Mouse (Mus musculus): ENCODE data around the gene Macrod2.

Gene Macrod2

DNA sequence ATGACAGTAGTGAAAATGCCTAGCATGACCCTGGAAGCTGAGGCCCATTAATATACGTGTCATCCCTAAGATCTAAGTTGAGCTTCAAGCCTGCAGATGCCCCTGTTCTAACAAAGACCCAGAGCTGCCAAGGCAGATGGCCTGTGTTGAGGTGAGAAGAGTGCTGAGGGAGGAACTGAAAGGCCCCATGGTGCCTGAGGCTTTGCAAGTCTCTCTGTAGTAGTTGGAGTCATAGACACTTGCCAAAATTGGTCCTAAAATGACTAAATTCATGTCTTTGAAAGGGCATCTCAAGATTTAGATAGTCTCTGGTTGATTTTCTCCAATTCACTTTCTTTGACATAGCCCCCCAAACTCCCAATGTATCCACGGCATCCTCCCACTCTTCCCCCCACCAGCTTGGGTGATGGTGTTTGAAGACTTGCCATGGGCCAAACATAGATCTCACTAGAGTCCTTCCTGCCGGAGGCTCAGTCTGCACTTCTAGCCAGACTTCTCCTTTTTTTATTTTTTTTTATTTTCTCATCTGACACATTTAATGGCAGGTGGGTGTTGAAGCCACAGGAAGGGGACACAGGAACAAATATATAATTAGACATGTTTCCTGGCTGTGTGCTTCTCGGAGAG, 1439.2 kb downstream of the Macrod2 start:
- no peak for DNase-seq (ENCODE audit: low read depth, low spot score)

DNA sequence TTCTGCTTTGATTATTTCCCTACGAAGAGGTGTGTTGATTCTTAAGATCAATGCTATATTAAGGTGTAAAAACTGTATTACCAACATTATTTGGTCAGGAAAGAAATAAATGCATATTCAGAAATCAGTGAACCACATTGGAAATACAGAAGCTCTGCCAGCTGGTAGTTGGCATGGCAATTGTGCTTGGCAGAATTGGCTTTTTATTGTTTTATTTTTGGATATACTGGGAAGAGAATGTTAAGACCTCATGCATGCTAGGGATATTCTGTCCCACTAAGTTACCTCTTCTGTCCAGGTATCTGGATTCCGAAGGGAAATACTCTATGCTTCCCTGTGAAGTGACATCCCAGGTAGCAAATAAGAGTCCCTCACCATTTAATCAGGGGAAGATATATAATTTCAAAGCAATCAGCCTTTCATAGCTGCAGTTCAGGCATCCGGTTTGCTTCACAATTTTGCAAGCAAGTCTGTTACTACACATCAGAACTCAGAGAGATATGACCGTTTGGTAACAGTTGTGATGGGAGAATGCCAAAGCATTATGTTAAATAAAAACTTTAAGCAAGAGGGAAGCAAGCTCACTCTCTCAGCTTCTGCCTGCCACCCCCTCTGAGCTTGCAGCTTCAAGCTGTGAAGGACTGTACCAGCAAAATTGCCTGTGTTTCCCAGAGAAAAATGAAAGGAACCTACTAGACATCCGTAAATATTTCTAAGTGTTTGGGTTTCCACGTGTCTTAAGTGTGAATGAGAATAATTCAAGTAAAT, 1449.5 kb downstream of the Macrod2 start:
- no peak for DNase-seq (ENCODE audit: low read depth, low spot score)

DNA sequence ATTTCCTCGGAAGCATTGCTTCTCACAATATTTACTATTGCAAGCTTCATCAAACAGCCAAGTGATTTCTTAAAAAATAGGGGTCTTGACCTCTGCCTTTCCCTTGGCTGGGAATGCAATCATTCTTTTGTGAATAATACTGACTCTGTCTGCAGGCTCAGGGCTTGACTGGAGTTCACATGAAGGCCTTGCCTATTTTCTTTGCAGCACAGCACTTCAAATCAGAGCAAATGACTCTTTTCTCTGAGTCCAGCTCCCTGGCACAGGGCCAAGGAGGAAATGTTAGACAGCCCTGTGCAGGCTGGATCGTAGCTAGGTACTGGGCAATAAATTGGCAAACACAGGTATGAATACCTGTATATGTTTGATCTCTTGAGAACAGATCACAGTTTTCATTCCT, 1464.1 kb downstream of the Macrod2 start:
- no peak for DNase-seq (ENCODE audit: low read depth, low spot score)

DNA sequence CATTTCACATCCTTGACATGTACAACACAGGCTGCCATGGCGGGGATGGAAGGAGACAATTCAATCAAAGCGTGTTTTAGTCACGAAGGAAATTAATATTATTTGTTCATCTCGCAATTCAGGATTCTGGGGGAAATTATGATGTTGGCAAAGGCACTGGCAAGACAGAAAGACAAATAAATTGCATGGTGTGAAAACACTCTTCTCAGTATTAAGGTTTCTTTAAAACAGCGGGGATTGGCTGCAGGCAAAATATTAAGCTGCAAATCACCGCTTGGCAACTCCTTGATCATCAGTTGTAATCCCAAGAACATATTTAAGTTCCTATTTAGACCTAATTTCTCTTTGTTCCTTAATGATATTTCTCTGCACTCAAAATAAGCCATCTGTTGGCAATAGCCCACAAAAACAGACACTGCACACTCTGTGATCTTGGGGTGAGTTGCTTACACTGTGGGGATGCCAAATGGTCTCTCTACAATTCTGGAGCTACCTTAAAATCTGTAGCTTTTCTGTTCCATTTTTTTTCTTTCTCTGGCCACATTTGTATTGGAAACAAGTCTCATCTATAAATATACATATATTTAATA, 1466.7 kb downstream of the Macrod2 start:
- no peak for DNase-seq (ENCODE audit: low read depth, low spot score)

DNA sequence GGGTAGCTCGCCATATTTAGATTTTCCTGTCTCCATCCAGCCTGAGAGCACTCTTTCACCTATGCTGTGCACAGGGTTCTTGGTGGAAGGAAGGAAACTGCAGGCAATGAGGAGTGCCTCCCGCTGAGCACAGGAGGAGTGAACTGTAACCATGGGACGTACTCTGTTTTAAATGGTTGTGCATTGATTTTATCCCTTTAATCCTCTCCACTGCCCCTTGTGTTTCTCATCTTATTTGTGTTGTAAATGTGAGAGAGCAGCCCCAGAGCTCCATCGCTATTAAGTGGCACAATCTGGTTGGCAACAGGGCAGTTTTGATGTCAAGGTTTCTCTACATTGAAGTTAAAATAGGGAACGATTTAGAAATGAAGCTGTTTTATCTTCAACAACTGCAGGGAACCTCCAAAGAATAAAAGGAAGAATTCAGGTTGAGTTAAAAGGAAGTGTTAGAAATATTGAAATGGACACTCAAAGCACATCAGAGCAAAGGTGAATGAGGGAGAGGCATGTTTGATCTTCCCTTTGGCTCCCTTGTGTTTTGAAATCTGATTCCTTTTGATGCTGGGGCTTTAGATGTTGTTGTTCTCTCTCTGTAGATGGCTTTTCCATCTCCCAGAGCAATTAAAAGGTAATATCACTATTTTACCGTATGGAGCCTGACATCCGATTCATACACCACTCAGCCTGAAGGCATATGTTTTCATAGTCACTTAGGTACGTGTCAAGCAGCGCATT, 1467.6 kb downstream of the Macrod2 start:
- no peak for DNase-seq (ENCODE audit: low read depth, low spot score)

DNA sequence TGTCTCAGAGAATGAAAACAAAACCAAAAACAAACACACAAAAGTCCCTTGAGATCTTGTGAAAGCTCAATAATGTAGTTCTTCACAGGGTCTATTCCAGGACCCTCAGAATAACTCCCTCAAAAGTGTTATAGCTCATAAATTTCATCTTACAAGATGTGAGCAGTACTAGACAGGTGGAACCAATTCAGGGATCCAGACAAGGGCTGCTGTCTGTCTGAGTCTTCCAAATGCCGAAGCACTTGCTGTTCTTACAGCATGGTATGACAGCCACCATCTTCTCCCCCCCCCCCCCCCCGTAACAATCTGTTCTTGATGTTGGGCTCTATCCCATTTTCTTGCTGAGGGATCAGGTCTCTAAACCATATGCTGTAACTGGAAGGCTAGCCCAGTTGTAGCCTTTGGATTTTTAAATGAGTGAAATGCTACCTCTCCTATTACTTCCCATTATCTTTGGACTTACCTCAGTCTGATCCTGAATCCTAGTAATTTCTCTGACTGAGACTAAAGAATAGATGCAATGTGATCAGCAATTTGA, 1468.6 kb downstream of the Macrod2 start:
- no peak for DNase-seq (ENCODE audit: low read depth, low spot score)

DNA sequence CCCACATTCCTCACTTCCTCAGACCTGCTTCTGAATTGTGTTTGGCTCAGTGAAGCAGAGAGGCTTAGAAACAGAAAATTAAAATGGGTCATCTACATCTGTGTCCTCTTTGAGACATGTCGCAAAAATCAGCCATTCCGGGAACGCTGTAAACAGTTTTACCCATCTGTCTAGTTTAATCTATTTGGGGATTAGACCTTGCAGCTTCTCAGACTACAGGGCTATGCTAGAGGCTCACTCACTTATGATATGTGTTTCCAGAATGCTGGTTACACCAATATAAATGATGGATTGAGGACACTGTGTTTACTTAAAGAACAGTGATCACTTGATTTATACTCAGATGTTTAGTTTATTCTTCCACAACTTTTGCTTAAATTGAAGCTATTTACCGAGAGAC, 1475.8 kb downstream of the Macrod2 start:
- DNase-seq (ENCODE audit: low read depth, low spot score) = no peak

DNA sequence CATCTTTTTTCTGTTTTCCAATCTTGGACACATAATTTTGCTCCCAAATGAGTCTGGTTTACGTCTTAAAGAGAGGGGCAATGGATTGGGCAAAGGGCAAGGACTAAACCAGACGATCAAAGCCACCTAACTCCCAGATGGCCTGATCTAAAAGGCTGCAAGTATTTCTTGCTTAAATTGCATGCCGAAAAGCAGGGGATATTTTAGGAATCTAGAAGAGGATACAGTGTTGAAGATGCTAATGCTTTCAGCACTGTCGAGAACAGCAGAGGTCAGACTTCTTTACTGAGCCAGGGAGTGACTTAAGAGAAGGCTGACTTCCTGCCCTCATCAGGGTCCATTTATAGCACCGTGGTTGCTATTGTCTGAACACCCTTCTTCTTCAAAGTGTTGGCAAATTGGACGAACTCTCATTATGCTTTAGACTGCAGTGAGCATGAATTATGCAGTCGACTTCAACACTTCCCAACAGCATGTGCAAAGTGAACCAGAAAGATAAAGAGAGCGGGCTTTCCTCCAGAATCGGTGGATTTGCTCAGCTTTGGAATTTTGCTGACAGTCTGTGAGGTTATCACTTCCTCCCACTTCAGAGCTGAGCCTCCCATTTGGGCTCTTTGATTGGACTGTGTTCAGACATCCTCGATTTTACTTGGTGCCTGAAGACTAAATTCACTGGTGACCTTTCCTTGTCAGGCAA, 1481.2 kb downstream of the Macrod2 start:
- no peak for DNase-seq (ENCODE audit: low read depth, low spot score)

DNA sequence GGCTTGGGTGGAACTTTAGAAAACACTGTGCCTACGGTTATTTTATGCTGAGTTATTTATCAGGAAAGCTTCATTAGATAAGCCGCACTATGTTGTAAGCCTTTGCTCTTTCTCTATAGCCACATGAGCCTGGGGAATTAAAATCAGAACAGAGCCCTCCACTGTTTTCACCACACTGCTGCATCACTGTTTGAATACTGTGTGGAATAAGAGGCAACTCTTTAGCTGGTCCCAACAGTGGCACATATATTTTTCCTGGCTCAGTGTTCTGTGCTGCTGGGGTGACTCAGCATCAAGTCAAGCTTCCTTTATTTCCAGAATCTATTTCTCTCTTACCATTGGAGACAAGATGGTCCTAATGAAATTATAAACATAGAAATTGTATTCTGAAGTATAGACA, 1481.8 kb downstream of the Macrod2 start:
- DNase-seq (ENCODE audit: low read depth, low spot score) = no peak

DNA sequence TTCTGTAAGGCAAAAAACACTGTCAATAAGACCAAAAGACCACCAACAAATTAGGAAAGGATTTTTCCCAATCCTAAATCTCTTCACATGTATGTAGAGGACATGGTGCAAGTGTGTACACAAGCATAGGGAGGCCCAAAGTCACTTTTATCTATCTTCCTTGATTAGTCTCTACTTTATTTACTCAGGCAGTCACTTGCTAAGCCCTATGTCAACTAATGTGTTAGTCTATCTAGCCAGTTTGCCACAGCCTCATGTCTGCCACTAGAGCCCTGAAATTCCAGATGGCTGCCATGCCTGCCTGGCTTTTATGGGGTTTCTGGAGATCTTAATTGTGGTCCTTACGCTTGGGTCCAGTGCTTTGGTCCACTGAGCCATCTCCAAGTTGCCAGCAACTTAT, 1483.4 kb downstream of the Macrod2 start:
- no peak for DNase-seq (ENCODE audit: low read depth, low spot score)

DNA sequence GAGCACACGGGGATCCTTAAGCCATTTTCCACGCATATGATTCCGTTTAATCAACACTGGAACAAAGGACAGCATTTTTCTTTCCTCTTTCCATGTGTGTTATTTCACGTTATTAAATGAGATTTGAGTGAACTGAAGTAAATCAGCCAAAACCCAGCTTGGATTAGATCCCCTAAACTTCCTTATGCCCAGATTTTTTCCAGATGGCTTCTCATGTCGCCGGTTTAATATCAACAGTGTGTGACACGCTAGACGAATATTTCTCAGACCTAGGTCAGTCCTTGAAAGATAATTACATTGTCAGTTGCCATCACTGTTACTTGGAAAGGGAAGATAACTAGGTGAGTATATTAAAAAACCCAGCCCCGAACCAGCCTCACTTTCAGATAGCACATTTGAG, 1484.6 kb downstream of the Macrod2 start:
- DNase-seq (ENCODE audit: low read depth, low spot score) = no peak

DNA sequence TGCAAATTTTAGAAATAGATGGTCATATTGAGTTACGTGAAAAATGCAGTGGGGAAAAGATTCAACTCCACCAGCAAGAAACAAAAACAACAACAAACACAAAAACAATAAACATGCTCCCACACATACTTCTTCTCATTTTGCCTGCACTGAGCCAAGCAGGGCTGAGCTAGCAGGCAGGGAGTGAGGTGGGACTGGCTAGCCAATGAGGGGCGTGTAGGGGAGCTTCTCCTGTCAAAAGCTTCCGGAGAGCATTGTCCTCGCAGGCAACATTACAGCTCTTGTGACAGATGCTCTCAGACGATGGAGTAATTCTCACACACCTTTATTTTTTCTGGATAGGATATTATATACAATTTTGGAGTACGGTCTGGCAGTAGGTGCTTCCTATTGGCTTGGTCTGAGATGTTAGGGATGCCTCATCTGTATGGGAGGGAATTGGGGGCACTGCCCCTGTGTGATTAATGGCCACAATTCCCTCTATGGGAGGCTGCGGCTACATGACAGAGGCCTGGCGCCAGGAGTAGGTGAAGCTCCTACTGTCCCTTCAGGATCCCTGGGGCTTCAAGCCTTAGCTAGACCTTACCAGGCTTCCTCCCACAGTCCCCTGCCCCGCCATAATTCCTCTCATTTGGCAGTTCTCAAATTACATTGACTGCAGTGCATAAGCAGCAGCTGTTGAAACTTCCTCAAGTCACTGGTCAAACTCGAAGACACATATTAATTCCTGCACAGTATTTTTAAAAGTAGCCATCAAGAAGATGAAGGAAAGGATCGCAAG, 1491.8 kb downstream of the Macrod2 start:
- DNase-seq (ENCODE audit: low read depth, low spot score) = no peak

DNA sequence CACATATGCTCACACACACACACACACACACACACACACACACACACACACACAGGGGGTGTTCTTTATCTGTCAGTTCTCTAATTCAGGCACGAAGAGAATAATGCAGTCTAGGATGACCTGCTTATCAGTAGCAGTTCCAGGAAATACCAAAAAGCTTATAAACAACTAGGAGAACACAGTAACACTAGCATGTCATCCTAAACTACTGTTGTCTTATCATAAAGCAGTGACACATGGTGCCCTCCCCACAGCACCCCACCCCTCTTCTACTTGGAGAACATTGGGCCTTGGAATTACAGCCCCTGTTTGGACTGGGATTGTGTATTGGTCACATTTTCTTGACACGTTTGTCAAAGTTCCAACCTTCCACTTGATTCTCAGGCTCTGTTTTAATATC, 1494.4 kb downstream of the Macrod2 start:
- DNase-seq (ENCODE audit: low read depth, low spot score) = no peak

DNA sequence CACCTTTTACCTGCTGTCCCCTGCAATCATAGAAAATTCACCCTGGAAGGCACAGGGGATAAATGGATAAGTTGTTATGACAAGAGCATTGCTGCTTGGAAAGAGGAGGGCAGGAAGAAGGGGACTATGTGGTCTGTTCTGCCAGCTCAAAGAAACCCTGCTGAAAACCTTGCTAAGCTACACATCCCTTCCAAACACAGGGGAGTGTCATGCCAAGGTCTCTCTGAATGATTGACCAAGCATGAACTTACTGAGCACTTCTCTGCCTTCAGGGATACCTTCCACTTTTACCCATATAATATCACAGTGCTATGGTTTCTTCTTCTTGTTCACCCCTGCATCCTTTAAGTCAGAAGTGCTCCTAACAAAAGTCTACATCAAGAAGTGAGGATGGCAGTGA, 1502.8 kb downstream of the Macrod2 start:
- DNase-seq (ENCODE audit: low read depth, low spot score) = no peak

DNA sequence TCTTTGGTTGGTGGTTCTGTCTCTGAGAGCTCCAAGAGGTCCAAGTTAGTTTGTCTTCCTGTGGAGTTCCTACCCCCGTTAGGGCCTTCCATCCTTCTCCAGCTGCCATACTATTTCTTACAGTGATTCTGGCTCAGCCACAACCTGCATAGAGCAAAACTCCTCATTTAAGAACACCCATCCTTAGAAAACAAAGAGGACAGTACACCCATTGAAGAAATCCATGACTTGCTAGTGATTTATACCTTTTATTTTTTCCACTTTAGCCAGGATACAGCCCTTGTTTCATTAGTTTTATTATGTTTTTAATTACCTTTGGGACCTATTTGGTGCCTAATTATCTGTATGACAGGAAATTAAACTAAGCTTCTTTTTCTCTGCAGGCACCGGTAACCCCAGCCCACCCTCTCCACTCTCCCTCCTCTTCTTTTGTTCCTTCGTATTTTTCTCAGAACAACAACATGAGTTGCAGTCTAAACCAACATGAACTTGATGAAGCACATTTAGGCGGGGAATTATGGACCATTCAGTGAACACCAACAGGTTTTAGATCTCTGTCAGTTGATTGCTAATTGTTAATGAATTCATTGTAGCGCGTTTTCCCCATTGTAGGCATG, 1516.8 kb downstream of the Macrod2 start:
- DNase-seq (ENCODE audit: low read depth, low spot score) = no peak

DNA sequence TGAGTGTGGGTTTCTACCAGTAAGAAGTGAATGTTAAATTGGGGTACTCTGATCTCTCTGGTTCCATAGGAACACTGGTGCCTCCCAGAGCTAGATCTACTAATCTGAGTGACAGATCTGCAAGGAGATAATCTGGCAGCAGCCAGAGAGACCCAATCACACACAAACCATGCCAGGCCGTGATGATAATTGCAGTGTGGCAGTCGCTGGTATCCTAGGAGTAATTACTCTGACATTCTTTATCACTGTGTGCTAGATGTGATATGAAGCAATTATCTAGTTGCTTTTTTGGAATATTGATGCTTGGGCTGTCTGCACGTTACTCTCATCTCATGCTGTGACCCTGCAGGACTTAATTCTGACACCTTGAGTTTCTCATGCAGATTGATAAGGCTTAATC, 1518.4 kb downstream of the Macrod2 start:
- no peak for DNase-seq (ENCODE audit: low read depth, low spot score)

DNA sequence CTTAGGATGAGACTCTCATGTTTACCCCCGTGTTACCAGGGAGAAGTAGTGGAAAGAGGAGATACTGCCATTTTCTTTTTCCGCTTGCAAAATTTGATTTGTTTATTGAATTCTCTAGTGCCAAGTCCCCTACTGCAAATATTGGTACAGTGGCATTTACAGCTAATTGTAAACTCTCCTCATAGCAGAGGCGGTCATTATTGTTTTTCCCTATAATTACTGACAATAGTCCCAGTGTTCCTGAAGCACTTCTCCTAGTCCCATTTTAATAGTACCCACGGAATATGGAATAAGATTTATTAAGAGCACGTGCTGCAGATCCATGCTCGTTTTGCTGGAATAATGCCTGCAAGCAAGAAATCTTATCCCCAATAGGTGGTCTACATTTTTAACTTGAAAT, 1518.8 kb downstream of the Macrod2 start:
- DNase-seq (ENCODE audit: low read depth, low spot score) = no peak

DNA sequence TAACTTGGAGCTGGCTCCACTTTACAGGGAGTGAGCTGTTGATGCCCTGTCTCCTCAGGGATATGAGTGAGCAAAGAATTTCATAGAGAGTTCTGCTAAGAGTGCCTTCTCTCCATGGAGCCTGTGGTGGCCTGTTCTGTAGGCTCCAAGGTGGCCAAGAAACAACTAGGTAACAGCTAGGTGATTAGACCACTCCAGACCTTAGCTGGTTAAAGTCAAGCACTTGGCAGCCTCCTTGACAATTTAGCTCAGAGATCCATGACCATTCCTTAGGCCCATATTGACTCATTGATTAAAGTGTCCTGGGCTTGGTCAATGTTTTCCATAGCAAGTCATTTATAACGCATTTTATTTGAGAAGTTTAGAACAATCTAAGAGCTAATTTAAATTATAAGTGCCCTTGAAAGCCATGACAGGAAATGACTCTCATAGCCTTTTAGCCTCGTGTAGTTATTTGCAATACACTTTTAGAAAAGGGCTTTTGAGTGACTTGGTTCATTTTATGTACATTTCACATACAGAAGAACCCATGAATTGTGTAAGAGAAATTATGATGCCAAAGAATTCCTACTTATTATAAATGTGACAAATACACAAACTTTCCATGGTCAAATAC, 1525.4 kb downstream of the Macrod2 start:
- no peak for DNase-seq (ENCODE audit: low read depth, low spot score)

DNA sequence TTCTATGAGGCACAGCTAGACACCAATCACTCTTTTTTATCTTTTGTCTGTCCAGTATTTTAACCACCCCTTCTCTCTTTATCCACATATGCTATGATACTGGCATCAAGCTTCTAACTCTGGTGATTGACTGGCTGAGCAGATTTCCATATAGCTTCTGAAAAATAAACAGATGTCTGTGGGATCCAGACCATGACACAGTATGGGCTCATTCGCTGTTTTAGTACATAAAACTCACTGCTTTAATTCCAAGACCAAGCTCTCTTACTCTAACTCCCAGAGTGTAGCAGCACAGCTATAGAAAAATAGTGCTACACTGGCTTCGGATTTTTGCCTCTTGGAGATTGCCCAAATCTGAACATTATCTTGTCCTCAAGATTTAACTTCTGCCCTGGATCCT, 1540.0 kb downstream of the Macrod2 start:
- DNase-seq (ENCODE audit: low read depth, low spot score) = no peak

DNA sequence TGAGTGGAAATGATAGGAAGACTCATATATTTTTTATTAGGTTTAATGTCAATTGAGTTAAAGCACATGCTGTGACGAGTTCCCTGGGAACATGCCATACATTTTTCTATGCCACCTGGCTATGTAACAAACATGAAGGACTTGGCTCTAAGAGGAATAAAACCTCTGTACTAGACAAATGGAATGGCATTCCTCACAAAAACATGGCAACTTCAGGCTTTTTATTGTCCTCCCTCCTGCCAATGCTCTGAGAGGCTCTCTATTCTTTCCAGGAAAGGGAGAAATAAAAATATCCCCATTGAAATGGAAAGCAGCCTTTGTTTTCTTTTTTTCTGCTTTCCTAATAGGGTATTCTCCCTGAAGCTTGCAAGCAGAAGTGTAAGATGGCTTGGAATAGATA, 1559.7 kb downstream of the Macrod2 start:
- no peak for DNase-seq (ENCODE audit: low read depth, low spot score)

Measured in c-Kit-negative CD71-positive TER-119-positive erythroid progenitor cells, embryonic 14.5 days (primary cell).